In genomic region chr3:21638886-21639285, GRCm38 (mm10) we compare ENCODE assay signal across 14 mouse cellular contexts.
A peak's percentile ranks its signal among the peaks of the same experiment; 100 is the strongest.
DNase-seq lines count a peak whose midpoint lies in the region; ATAC-seq lines count a peak whose summit lies in the region.
"Had no signal": no experiment of that assay in that cellular context is flagged by ENCODE, and none has a peak within 500 bp of the region (broad histone marks: within the 10 kb centered on the region; RNA-seq: fewer than 3 reads in every experiment).

No protein-coding gene starts in this region.

- no peaks in the 10 kb centered on the region for H3K36me3 ChIP-seq in hindbrain, embryonic 14.5 days (replicated peaks; ENCODE audit: control insufficient read depth, insufficient read depth)
- H3K36me3 ChIP-seq in hindbrain, embryonic 13.5 days = no peaks in the 10 kb centered on the region
- no peaks in the 10 kb centered on the region for H3K36me3 ChIP-seq in intestine, embryonic 16.5 days (ENCODE audit: control insufficient read depth, insufficient read depth, low read length)
- H3K36me3 ChIP-seq: limb, embryonic 13.5 days had no signal

- H3K9me3 ChIP-seq in hindbrain, embryonic 14.5 days (ENCODE audit: control insufficient read depth, low read length) = no peaks in the 10 kb centered on the region
- no peaks in the 10 kb centered on the region for H3K9me3 ChIP-seq in hindbrain, embryonic 13.5 days
- H3K9me3 ChIP-seq in intestine, embryonic 16.5 days (ENCODE audit: control insufficient read depth, low read length) = no peaks in the 10 kb centered on the region
- H3K9me3 ChIP-seq: limb, embryonic 13.5 days had no signal

- H3K27me3 ChIP-seq in hindbrain, embryonic 14.5 days (ENCODE audit: control insufficient read depth, insufficient read depth, low read length) = no peaks in the 10 kb centered on the region
- no peaks in the 10 kb centered on the region for H3K27me3 ChIP-seq in hindbrain, embryonic 13.5 days
- no peaks in the 10 kb centered on the region for H3K27me3 ChIP-seq in intestine, embryonic 16.5 days (replicated peaks; ENCODE audit: control insufficient read depth, insufficient read depth, low read length)
- H3K27me3 ChIP-seq: limb, embryonic 13.5 days; Patski had no signal

- H3K4me1 ChIP-seq in hindbrain, embryonic 14.5 days (replicated peaks; ENCODE audit: control insufficient read depth, insufficient read depth, low read length) = no peaks in the 10 kb centered on the region
- peaks cover 2% of the 10 kb centered on the region for H3K4me1 ChIP-seq in hindbrain, embryonic 13.5 days (replicated peaks)
- H3K4me1 ChIP-seq in intestine, embryonic 16.5 days (ENCODE audit: control insufficient read depth, insufficient read depth, low read length) = peaks cover 2% of the 10 kb centered on the region; the same call in 1 of the 2 replicates

- H3K9ac ChIP-seq in hindbrain, embryonic 14.5 days = no peak overlapping the region
- no peak overlapping the region for H3K9ac ChIP-seq in hindbrain, embryonic 13.5 days
- H3K9ac ChIP-seq in intestine, embryonic 16.5 days (ENCODE audit: low read depth, low read length) = no peak overlapping the region
- H3K9ac ChIP-seq: limb, embryonic 13.5 days had no signal

- no peak overlapping the region for H3K4me3 ChIP-seq in hindbrain, embryonic 14.5 days (replicated peaks; ENCODE audit: low read length)
- no peak overlapping the region for H3K4me3 ChIP-seq in hindbrain, embryonic 13.5 days
- no peak overlapping the region for H3K4me3 ChIP-seq in intestine, embryonic 16.5 days (ENCODE audit: low read length)
- H3K4me3 ChIP-seq: limb, embryonic 13.5 days had no signal

- peak overlapping the region; percentile 7; the same call in 1 of the 2 replicates for H3K27ac ChIP-seq in hindbrain, embryonic 14.5 days
- H3K27ac ChIP-seq in hindbrain, embryonic 13.5 days = no peak overlapping the region
- H3K27ac ChIP-seq in intestine, embryonic 16.5 days (ENCODE audit: low read length) = no peak overlapping the region
- H3K27ac ChIP-seq: limb, embryonic 13.5 days had no signal

- ATAC-seq in hindbrain, embryonic 14.5 days (ENCODE audit: low FRiP score) = no peak
- no peak for ATAC-seq in hindbrain, embryonic 13.5 days (ENCODE audit: low FRiP score)
- ATAC-seq in intestine, embryonic 16.5 days = no peak
- ATAC-seq: intestine, postnatal 0 days; Patski had no signal

- DNase-seq in hindbrain, embryonic 14.5 days (ENCODE audit: low spot score) = peak; percentile 27
- DNase-seq in urinary bladder, postnatal 14 days (ENCODE audit: low spot score) = peak; percentile 14
- no peak for DNase-seq in urinary bladder, postnatal 10 days (ENCODE audit: low spot score)
- DNase-seq in fat pad, adult 2 months (ENCODE audit: extremely low read depth, low read depth, low spot score) = peak; percentile 66
- DNase-seq in thymus, postnatal 4 days = peak; percentile 44
- DNase-seq in adrenal gland, adult 2 months = no peak
- DNase-seq: adrenal gland, adult 8-10 months; gastrocnemius, postnatal 25 days; heart, postnatal 10 days had no signal

- no peak overlapping the region for H3K4me2 ChIP-seq in hindbrain, embryonic 14.5 days (replicated peaks)
- H3K4me2 ChIP-seq in hindbrain, embryonic 13.5 days = no peak overlapping the region
- no peak overlapping the region for H3K4me2 ChIP-seq in intestine, embryonic 16.5 days (ENCODE audit: low read depth, low read length)
- H3K4me2 ChIP-seq: limb, embryonic 13.5 days had no signal

- 75% methylated on average over 5 of the region's 5 CpGs for WGBS in hindbrain, embryonic 14.5 days
- WGBS in hindbrain, embryonic 13.5 days = 72% methylated on average over 5 of the region's 5 CpGs
- WGBS in intestine, embryonic 16.5 days = 84% methylated on average over 5 of the region's 5 CpGs

Comparison
In these comparisons a context has a peak if more than half of its experiments do, and no peak if none do; other contexts are left out.
1. DNase-seq: peak in hindbrain, embryonic 14.5 days (single experiment), urinary bladder, postnatal 14 days (single experiment), fat pad, adult 2 months (single experiment) and thymus, postnatal 4 days (single experiment); none in urinary bladder, postnatal 10 days (single experiment) and adrenal gland, adult 2 months (single experiment).